Mouse (Mus musculus) forelimb bud, embryonic 11.5 days (tissue): ENCODE measurements at regions not wholly inside any gene's neighbourhood (a gene's known extent, or its start where the extent isn't known, plus 50 kb on each side); places are given as distances from the start of the nearest gene placed in this dataset.
"Not testable (repeated sequence)": the region's sequence is repeated elsewhere in the genome, so short reads cannot be mapped to it uniquely, and the experiment has no call there.

Source experiments
- DNase-seq: peaks from one replicate; pipeline ENCODE4 v3.0.0-alpha.2; 2012; ENCODE audit warnings: low read depth, low spot score

DNA sequence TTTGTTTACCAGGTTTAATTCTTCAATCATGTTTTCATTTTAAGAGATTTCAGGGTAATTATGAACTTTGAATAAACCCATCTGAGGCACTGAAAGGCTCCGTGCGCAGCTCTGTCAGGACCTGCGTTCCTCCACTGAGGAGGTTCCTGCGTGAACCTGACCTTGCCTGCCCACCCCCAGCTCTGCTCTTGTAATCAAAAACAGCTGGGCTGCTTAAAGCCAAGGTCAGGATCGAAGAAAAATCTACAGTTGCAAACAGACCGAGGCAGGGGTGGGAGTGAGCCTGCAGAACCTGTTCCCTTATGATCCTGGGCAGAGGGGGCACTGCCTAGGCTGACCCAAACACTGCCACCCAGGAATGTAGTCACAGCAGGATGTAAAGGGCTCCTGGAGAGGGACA lies 134.8 kb upstream of the Bcor start:
- peak; percentile 59 for DNase-seq

- DNase-seq: no peak
These were observed 136.3 kb upstream of the Bcor start for GRCm38 (mm10) chrX:12296264-12297053.

GRCm38 (mm10) chrX:12298609-12299008 lies 138.5 kb upstream of the Bcor start:
- DNase-seq: no peak

DNA sequence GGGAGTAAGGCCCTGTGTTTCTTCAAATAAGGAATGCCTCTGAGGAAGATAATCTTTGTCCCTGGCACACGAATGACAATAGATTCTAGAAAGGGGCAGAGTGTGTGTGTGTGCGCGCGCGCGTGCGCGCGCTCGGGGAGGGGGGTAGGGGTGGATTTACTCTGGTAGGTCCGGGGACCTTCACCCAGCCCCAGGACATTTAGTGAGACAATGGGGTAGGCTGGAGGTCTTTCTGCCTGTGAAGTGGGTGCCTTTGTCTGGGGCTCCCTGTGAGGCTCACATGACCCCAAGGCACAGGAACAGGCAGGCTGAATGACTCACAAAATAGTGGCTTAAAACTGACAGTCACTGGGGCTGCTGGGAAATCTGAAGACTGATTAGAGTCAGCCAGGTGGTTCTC lies 139.1 kb upstream of the Bcor start:
- no peak for DNase-seq

- DNase-seq: no peak
These were observed 144.5 kb upstream of the Bcor start for GRCm38 (mm10) chrX:12304678-12305077.

GRCm38 (mm10) chrX:12306940-12307339 lies 146.8 kb upstream of the Bcor start:
- DNase-seq: no peak

DNA sequence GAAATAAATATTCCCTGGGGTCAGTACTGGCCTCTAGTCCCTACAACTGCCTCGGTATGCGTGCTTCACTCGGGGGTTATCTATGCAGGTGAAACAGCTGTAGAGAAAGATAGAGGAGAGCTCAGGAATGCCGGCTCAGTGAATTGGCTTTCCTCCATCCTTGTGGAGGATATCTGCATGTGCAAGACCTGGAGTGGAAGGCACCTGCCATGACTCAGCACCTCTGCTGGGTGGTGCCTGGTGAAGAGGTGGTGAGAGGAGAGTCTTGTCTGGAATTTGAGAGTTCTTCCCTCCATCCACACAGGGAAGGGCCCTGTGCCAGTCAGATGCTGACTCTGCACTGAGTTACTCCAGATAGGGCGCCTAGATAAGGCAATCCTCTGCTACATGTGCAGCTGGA lies 152.4 kb upstream of the Bcor start:
- no peak for DNase-seq

DNA sequence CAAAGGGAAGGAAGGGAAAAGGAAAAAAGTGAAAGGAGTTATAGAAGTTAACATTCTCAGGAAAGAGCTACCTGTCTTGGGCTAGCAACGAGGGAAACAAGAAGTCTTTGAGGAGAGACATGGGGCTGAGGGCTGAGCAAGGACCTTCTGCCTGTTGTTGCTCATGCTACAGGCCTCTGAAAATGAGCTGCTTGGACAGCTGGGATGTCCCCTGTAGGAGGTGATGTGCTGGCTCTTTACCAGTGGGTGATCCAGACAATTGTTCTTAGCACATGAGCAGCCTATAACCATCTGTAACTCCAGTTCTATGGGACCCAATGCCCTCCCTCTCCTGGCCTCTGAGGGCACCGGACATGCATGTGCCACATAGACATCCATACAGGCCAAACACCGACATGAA lies 155.5 kb upstream of the Bcor start:
- DNase-seq: no peak

- DNase-seq: not testable (repeated sequence)
These were observed 157.3 kb upstream of the Bcor start for GRCm38 (mm10) chrX:12317488-12317887.

GRCm38 (mm10) chrX:12318848-12319651 lies 158.9 kb upstream of the Bcor start:
- DNase-seq: no peak

DNA sequence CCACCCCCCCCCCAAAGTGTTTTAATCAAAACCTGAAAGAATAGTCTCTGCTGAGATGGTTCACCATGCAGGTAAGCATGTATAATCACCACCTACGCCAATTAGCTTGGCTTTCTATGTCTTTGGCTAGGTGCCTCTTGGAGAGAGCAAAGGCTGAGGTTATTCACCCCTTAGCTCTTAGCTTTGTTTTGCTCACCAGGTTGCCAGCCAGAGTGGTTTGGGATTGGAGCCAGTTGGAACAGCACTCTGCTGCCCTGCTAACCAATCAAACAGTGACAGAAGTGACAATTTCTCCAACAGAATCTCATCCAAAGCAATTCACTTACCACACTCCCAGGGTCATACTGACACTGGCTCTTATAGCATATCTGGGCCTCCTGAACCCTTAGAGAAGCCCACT lies 162.3 kb upstream of the Bcor start:
- no peak for DNase-seq

GRCm38 (mm10) chrX:12323268-12323667 lies 163.1 kb upstream of the Bcor start:
- DNase-seq: no peak

DNA sequence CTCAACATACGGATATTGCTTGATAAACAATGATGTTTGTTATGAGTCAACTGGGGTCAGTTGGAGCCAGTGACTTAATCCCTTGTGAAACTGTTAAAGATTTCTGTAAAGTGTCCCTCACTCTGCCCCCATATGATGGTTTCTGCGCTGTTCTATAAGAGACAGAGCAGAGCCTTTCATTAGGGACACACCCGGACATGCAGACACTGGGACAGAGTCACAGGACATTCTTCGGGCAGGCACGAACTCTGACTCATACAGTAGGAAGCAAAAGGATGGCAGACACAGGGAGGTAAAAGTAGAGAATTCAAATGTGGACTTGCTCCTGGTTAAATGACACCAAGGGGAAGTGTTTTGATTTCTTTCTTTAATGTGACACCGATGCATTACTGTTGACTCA lies 163.7 kb upstream of the Bcor start:
- no peak for DNase-seq

GRCm38 (mm10) chrX:12327464-12327863 lies 167.3 kb upstream of the Bcor start:
- no peak for DNase-seq

- no peak for DNase-seq
These were observed 180.4 kb upstream of the Bcor start for GRCm38 (mm10) chrX:12340561-12340960.

DNA sequence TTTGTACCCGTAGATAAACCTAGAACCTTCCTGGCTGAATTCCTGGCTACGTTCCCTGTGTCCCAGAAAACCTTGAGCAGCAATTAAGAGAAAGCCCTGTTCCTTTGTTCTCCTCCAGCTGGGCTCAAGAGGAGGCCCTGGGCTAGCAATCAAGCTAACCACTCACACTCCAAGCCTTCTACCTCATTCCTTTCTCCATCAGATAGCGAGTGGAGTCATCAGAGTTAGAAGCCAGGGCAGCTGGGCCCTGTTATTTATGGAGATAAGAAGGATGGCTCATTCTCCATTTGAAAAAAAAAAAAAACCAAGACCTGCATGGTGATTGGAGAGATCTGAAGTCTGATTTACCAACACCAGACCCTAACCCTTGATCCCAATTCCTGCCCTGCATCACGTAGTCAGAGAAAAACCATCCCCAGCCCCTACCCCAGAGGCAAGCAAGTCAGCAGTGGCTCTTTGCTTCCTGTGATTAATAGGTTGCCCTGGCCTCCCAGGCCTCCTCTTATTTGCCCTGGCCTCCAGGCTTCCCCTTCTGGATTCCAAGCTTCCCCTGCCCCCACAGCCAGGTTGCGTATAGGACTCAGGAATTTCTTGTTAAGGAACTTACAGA lies 181.3 kb upstream of the Bcor start:
- DNase-seq: no peak

DNA sequence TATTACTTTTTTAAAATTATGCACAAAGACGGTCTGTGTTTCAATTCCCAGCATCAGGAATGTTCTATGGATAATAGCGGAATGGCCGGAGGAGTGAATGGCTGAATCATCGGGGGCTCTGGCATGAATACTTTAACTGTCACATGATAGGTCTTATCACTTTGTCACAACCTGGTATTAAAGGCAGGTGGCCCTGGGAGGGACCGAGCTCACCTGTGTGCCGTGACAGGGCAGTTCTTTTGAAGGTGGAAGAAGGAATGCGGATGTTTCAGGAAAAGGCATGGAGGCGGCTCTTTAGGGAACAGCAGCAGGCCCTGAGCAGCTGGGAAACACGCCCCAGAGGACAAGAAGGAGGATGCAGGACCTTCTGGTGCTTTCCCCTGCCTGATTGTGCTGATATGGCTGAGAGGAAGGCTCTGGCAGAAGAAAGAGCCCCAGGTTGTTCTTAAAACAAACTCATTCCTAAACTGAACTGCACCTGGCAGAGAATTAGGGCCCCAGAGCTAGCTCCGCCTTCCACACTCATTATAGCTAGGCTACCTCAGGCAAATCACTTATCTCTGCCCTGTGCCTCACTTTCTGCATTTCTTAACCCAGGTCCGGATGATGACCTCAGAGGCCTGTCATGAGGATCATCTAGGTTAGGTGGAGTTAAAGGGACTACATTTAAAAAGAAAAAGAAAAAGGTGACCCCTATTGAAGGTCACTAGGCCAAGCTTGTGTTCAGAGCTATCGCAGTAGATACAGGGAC lies 184.8 kb upstream of the Bcor start:
- no peak for DNase-seq

DNA sequence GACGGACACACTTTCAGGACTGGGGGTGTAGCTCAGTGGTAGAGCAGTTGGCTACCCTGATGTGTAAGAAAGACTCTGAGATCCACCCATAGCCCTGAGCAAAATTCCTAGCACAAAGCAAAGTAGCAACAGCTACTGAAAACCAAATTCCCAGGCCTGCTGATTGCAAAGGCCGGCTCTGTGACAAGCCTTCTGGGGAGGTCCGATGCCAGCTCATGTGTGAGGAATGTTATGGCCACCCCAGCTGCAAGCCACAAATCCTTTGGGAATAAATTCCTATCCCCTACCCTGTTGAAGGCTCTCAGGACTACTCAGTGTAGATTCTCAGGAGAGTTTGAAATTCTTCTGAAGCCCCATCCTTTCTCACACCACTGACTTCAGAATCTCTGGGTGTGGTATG lies 186.7 kb upstream of the Bcor start:
- no peak for DNase-seq

DNA sequence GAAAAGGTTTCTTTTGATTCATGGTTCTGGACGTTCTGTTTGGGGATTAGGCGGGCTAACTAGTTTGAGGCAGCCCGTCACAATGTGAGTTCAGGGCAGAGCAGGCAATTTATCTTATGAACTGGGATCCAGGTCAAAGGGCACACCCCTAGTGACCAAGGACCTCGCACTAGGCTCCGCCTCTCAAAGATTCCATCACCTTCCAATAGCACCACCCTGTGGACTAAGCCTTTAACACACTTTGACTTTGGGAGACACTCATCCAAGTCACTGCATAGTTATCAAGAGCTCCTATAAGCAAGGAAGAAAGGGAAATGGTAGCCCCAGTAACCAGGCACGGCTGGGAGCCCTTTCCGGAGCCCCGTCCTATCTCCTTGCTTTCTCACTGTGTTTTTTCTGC lies 188.0 kb upstream of the Bcor start:
- DNase-seq: no peak

GRCm38 (mm10) chrX:12354875-12355274 lies 194.7 kb upstream of the Bcor start:
- DNase-seq: no peak

DNA sequence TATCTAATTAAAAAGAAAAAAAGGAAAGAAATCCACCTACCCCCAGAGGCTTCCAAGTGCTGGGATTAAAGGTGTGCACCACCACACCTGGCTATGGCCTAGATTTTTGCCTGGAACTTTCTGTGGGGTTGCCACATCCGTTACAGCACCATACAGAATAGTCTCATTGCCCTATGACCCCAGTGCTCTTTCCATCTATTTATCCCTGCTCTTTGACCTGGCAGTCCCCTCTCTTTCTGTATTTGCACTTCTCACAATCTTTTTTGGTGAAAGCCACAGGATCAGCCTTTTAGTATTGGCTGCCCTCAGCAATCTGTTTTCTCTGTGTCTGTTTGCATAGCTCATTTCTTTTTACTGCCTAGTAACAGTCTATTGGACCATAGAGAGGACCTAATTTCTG lies 197.9 kb upstream of the Bcor start:
- DNase-seq: no peak
